Mouse (Mus musculus): ENCODE data around the gene Ifna2.

Ifna2 gene

DNA sequence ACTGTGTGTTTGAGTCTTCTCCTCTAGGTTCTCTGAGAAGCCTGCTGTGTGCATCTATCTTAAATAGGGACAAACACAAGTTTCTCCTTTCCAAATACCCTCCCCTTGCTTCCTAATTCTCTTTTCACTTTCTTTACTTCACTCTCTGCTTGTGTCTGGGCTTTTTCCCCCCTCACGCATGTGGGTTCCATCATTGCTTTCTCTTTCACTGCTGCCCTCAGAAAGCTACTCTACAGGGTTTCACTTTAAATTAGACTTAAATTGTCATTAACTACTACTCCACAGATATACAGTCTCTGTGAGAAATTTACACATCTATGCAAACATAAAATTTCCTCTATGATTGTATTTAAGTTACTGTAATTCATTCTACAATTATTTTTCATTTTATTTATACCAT lies at the start of gene Ifna2:
Gene Ifna2 (minus strand): TSS at position 101 of the 400 bp plus-strand sequence.
- Histone ChIP-seq H3K36me3 (ENCODE audit: insufficient read depth, low read length) (no peaks in the 10 kb centered on the region), H3K4me1 (replicated peaks; ENCODE audit: low read depth, low read length) (no peaks in the 10 kb centered on the region), H3K4me3 (replicated peaks; ENCODE audit: low read length) (no peak within 1 kb of the TSS), H3K9me3 (ENCODE audit: low read length) (peaks cover 5% of the 10 kb centered on the region; the same call in 1 of the 2 replicates), H3K27me3 (ENCODE audit: insufficient read depth, low read length) (no peaks in the 10 kb centered on the region)
- TF ChIP-seq CTCF (conservative IDR thresholded peaks at IDR 0.05; ENCODE audit: low read length) = no peak
- no peak for TF ChIP-seq NANOG (IDR thresholded peaks at IDR 0.05; ENCODE audit: borderline replicate concordance, low read length)
- no peak for TF ChIP-seq POU5F1 (IDR thresholded peaks at IDR 0.05; ENCODE audit: borderline replicate concordance, low read length)

DNA sequence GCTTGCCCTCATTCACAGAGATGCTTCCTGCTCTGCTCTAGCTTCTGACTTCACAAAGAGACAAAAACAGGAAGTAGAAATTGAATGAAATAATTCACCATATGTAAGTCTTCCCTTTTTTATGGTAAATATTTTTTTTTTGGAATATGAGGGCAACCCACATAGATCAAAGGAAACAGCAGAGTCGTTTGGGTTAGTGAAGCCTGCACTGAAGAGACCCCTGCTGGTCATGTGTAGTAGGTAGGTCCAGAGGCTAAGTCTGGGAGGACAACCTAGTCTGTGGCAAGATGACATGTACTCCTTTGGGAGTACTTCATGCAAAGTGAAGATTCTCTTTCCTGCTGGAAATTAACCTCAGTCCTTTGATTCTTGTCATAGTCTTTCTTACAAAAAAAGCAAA lies 43.6 kb upstream of the Ifna2 start:
- H3K4me1 ChIP-seq (replicated peaks; ENCODE audit: low read depth, low read length) = no peaks in the 10 kb centered on the region
- no peaks in the 10 kb centered on the region for H3K36me3 ChIP-seq (ENCODE audit: insufficient read depth, low read length)
- H3K4me3 ChIP-seq (replicated peaks; ENCODE audit: low read length) = no peak overlapping the region
- no peaks in the 10 kb centered on the region for H3K27me3 ChIP-seq (ENCODE audit: insufficient read depth, low read length)
- H3K9me3 ChIP-seq (ENCODE audit: low read length) = peaks cover 72% of the 10 kb centered on the region
- TF ChIP-seq NANOG (IDR thresholded peaks at IDR 0.05; ENCODE audit: borderline replicate concordance, low read length) = no peak
- no peak for TF ChIP-seq CTCF (conservative IDR thresholded peaks at IDR 0.05; ENCODE audit: low read length)
- TF ChIP-seq POU5F1 (IDR thresholded peaks at IDR 0.05; ENCODE audit: borderline replicate concordance, low read length) = no peak

DNA sequence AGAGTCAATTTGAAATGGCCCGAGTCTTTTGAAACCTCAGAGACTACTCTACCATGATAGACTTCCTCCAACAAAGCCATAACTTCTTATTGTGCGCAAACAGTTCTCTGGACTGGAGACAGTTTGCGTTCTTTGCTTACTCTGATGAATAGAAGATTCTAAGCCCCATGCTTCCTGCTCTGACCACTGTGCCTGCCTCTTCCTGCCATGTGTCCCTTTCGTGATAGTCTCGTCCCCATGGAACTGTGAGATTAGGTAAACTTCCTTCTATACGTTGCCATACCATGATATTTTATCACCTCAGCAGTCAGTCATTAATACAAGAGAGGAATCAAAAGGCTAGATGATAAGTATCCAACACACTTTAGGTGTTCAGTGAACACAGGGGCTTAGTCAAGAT lies 43.0 kb upstream of the Ifna2 start:
- H3K4me1 ChIP-seq (replicated peaks; ENCODE audit: low read depth, low read length) = no peaks in the 10 kb centered on the region; the same call in 1 of the 2 replicates
- no peak overlapping the region for H3K4me3 ChIP-seq (replicated peaks; ENCODE audit: low read length)
- peaks cover 73% of the 10 kb centered on the region for H3K9me3 ChIP-seq (ENCODE audit: low read length)
- no peaks in the 10 kb centered on the region for H3K36me3 ChIP-seq (ENCODE audit: insufficient read depth, low read length)
- H3K27me3 ChIP-seq (ENCODE audit: insufficient read depth, low read length) = no peaks in the 10 kb centered on the region
- TF ChIP-seq POU5F1 (IDR thresholded peaks at IDR 0.05; ENCODE audit: borderline replicate concordance, low read length) = no peak
- no peak for TF ChIP-seq CTCF (conservative IDR thresholded peaks at IDR 0.05; ENCODE audit: low read length)
- TF ChIP-seq NANOG (IDR thresholded peaks at IDR 0.05; ENCODE audit: borderline replicate concordance, low read length) = no peak

DNA sequence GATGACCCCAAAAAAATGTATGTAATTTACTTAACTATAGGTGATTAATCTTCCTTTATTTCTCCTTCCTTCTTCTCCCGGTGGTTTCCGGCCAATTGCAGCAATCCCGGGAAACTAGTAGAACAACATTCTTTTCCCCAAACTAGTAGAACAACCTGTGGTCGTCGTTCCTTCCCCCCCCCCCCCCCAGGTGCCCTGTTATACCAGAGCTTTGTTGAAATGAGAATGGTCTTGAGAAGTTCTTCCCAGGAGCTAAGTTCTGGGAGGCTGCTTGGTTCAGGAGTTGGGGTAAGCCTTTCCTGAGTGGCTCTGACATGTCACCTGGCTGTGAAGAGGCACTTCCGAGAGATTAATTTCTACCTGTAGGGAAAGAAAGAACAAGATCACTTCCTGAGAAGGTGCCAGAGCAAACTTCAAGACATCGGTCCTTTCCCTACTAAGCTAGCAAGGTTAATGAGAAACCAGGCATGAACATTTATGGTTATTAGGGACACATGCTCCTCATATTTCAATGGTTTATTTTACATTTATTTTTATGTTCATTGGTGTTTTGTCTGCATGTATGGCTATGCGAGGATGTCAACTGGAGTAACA lies 39.9 kb upstream of the Ifna2 start:
- Histone ChIP-seq H3K27me3 (ENCODE audit: insufficient read depth, low read length) (no peaks in the 10 kb centered on the region), H3K9me3 (ENCODE audit: low read length) (peaks cover 88% of the 10 kb centered on the region), H3K36me3 (ENCODE audit: insufficient read depth, low read length) (peaks cover 21% of the 10 kb centered on the region), H3K4me1 (replicated peaks; ENCODE audit: low read depth, low read length) (no peaks in the 10 kb centered on the region; the same call in 1 of the 2 replicates), H3K4me3 (replicated peaks; ENCODE audit: low read length) (no peak overlapping the region)
- no peak for TF ChIP-seq POU5F1 (IDR thresholded peaks at IDR 0.05; ENCODE audit: borderline replicate concordance, low read length)
- no peak for TF ChIP-seq CTCF (conservative IDR thresholded peaks at IDR 0.05; ENCODE audit: low read length)
- TF ChIP-seq NANOG (IDR thresholded peaks at IDR 0.05; ENCODE audit: borderline replicate concordance, low read length) = no peak

DNA sequence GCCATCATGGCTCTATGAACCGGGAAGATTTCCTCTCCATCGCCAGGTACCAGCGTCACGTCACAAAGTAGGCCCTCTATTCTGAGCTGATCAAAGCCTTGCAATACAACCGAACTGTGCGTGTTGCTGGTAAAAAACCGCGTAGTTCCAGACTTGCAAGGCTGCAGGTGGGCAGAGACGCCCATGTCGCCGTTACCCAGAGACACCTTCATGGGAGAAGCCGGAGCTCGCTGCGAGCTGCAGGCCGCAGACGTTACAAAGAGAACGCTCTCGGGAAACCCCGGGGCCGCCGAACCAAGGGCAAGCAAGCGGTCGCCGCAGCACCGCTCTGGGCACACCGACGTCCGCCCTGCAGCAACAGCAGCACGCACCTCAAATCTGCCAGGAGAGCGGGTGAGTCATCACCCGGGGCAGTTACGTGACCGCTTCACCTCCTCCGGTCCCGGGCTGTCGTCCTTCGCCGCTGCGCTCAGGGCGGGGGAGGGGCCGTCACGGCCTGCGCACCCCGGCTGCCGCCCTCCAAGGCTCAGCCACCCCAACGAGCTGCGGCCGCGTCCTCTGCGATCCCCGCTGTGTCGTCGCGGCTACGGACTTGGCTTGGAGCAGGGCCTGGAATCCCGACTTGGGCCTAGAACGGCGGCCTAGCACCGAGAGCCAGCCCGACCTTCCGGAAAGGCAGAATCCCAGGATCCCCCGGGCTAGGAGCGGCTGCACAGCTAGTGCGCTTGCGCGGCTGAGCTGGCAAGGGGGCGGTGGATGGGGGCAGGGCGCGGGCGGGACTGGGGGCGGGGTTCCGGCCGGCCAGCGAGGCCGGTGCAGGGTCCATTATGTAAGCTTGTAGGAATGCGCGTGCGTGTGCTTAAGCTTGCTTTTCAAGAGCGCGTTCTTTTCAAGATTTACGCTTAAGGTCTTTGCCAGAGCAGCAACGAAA lies 38.3 kb upstream of the Ifna2 start, which contains the start of the genes Gm26566 and Klhl9:
Gene Gm26566 (plus strand): TSS at position 15 of the 931 bp plus-strand sequence.
Gene Klhl9 (minus strand): TSS at position 675 of the 931 bp plus-strand sequence.
- H3K36me3 ChIP-seq (ENCODE audit: insufficient read depth, low read length) = peaks cover 28% of the 10 kb centered on the region
- peak within 1 kb of the TSS; percentile 84 for H3K4me3 ChIP-seq (replicated peaks; ENCODE audit: low read length)
- peaks cover 75% of the 10 kb centered on the region for H3K9me3 ChIP-seq (ENCODE audit: low read length)
- no peaks in the 10 kb centered on the region; the same call in 1 of the 2 replicates for H3K4me1 ChIP-seq (replicated peaks; ENCODE audit: low read depth, low read length)
- TF ChIP-seq NANOG (IDR thresholded peaks at IDR 0.05; ENCODE audit: borderline replicate concordance, low read length) (no peak), POU5F1 (IDR thresholded peaks at IDR 0.05; ENCODE audit: borderline replicate concordance, low read length) (no peak), CTCF (conservative IDR thresholded peaks at IDR 0.05; ENCODE audit: low read length) (no peak)
- H3K27me3 ChIP-seq (ENCODE audit: insufficient read depth, low read length) = no peaks in the 10 kb centered on the region

DNA sequence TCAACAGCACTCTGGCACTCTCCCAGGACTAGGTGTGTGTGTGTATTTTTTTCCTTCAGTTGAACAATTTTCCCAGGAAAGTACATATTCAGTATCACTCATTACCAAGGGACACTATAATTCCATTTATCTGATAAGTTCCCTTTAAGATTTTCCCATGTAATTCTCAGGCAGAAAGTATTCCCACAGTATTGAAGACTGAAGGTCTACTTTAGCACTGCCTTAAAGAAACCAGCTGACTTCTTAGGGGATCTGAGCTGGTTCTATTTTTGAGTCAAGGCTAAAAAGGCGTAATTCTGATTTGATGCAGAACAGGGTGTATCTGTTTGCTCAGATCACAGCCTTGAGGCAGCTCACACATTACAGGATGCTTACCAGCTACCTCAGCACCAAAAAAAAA lies 35.0 kb upstream of the Ifna2 start:
- Histone ChIP-seq H3K4me1 (replicated peaks; ENCODE audit: low read depth, low read length) (no peaks in the 10 kb centered on the region; the same call in 1 of the 2 replicates), H3K36me3 (ENCODE audit: insufficient read depth, low read length) (peaks cover 28% of the 10 kb centered on the region), H3K27me3 (ENCODE audit: insufficient read depth, low read length) (no peaks in the 10 kb centered on the region), H3K4me3 (replicated peaks; ENCODE audit: low read length) (no peak overlapping the region), H3K9me3 (ENCODE audit: low read length) (peaks cover 42% of the 10 kb centered on the region)
- TF ChIP-seq CTCF (conservative IDR thresholded peaks at IDR 0.05; ENCODE audit: low read length) (no peak), POU5F1 (IDR thresholded peaks at IDR 0.05; ENCODE audit: borderline replicate concordance, low read length) (no peak), NANOG (IDR thresholded peaks at IDR 0.05; ENCODE audit: borderline replicate concordance, low read length) (no peak)

DNA sequence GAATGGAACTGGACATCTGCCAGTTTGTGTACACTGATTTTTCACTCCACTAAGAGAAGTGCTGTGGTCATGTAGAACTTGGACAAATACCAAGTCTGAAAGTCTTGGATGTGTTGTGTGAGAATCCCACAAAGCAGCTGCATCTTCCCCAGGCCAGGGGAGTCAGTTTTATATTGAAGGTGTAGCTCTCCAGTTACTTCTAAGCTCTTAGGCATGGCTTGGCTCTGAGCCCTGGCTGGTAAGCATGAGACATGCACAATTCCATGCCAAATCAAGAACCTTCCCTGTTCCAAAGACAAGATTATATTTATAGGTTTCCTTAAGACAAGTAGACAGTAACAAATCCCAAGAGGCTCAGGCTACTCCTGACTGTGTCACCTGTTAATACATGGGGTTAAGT lies 31.3 kb upstream of the Ifna2 start:
- H3K4me1 ChIP-seq (replicated peaks; ENCODE audit: low read depth, low read length) = no peaks in the 10 kb centered on the region
- H3K36me3 ChIP-seq (ENCODE audit: insufficient read depth, low read length) = peaks cover 14% of the 10 kb centered on the region
- H3K9me3 ChIP-seq (ENCODE audit: low read length) = peaks cover 24% of the 10 kb centered on the region
- no peaks in the 10 kb centered on the region for H3K27me3 ChIP-seq (ENCODE audit: insufficient read depth, low read length)
- H3K4me3 ChIP-seq (replicated peaks; ENCODE audit: low read length) = no peak overlapping the region
- TF ChIP-seq POU5F1 (IDR thresholded peaks at IDR 0.05; ENCODE audit: borderline replicate concordance, low read length) (no peak), CTCF (conservative IDR thresholded peaks at IDR 0.05; ENCODE audit: low read length) (no peak), NANOG (IDR thresholded peaks at IDR 0.05; ENCODE audit: borderline replicate concordance, low read length) (no peak)

DNA sequence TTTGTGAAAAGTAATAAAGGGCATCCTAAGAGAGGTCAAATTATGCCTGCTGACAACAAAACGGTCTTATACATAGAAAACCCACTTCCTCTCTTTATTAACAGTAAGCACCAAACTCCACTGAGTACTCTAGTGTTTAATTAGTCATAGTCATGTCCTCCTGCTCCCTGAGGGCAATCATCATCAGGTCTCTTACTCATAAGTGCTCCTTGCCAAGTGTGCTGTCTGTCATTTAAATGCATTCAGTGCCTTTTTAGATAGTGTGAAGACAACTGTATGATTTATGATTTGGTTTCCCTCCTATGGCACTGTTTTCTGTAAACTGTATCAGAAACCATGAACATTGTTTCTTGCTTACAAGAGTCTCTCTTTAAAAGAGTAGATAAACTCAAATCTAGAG lies 30.6 kb upstream of the Ifna2 start:
- H3K4me3 ChIP-seq (replicated peaks; ENCODE audit: low read length) = no peak overlapping the region
- H3K27me3 ChIP-seq (ENCODE audit: insufficient read depth, low read length) = no peaks in the 10 kb centered on the region
- no peaks in the 10 kb centered on the region for H3K4me1 ChIP-seq (replicated peaks; ENCODE audit: low read depth, low read length)
- H3K9me3 ChIP-seq (ENCODE audit: low read length) = peaks cover 18% of the 10 kb centered on the region
- peaks cover 12% of the 10 kb centered on the region for H3K36me3 ChIP-seq (ENCODE audit: insufficient read depth, low read length)
- no peak for TF ChIP-seq NANOG (IDR thresholded peaks at IDR 0.05; ENCODE audit: borderline replicate concordance, low read length)
- no peak for TF ChIP-seq CTCF (conservative IDR thresholded peaks at IDR 0.05; ENCODE audit: low read length)
- TF ChIP-seq POU5F1 (IDR thresholded peaks at IDR 0.05; ENCODE audit: borderline replicate concordance, low read length) = no peak
